Mouse (Mus musculus) midbrain, embryonic 12.5 days (tissue): ENCODE results near the gene Serpinb6a. TPM values are rescaled to one million over a fixed set of nuclear protein-coding genes. Genes with fewer than 3 reads are reported as not detected.

Source experiments
- polyA plus RNA-seq: library from polyadenylated mRNA; unstranded; fragments of >200 nt; fragmentation: Nextera tagmentation; extraction: Ambion mirVana; gene quantifications from 2 replicates; pipeline ENCODE4 v1.2.1, GENCODE M21; 2016

Serpinb6a gene
- polyA plus RNA-seq, 1 experiment from 2014 or later = 40.1 TPM

Other genes with a start within 250 kb of the Serpinb6a start
- gene Serpinb6e, start 159.4 kb downstream of the Serpinb6a start, polyA plus RNA-seq = not detected in 2 replicates
- gene Serpinb6c, start 97.1 kb downstream of the Serpinb6a start, polyA plus RNA-seq = 0.34 TPM in 1 of 2 replicates, not detected in the other
- 11.9 and 12.0 TPM in 2 replicates for gene Nqo2, start 38.1 kb downstream of the Serpinb6a start, polyA plus RNA-seq
- 9.6 and 9.7 TPM in 2 replicates for gene Ripk1, start 431 bp downstream of the Serpinb6a start, polyA plus RNA-seq
- gene Bphl, start 34.8 kb upstream of the Serpinb6a start, polyA plus RNA-seq = 31.4 and 31.9 TPM in 2 replicates
- 609 and 668 TPM in 2 replicates for gene Tubb2a, start 75.2 kb upstream of the Serpinb6a start, polyA plus RNA-seq
- 380 and 432 TPM in 2 replicates for gene Tubb2b, start 127.7 kb upstream of the Serpinb6a start, polyA plus RNA-seq
- gene Psmg4, start 160.2 kb upstream of the Serpinb6a start, polyA plus RNA-seq = 109 and 118 TPM in 2 replicates